Mouse (Mus musculus): ENCODE measurements around the gene Trem3. TPM values are rescaled to one million over a fixed set of nuclear protein-coding genes. Genes with fewer than 3 reads are reported as not detected.

Gene Trem3
- polyA plus RNA-seq, 1 experiment from 2014 or later = not detected

DNA sequence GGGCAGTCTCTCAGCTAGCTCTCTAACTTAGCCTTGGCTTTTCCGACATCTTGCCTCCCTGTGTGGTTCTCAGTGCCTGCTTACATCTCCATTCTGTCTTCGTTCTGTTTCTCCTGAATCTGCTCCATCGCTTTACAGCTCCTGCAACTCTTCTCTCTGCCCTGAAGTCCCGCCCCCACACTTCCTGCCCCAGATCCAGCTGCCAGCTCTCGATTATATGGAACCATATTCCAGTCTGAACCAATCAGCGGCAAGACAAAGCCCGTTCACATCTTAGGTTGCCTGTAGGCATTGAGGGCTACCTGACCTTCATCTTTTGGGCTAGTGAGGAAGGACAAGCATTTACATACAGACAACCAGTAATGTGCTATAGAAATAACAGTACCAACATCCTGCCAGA, 3.1 kb downstream of the Trem3 start:
- whole genome bisulfite sequencing = 90% methylated on average over 7 of the region's 7 CpGs
- no peak for DNase-seq (ENCODE audit: low spot score)
- Histone ChIP-seq H3K9me3 (no peaks in the 10 kb centered on the region), H3K4me1 (no peaks in the 10 kb centered on the region), H3K27me3 (replicated peaks; ENCODE audit: low read depth, poor library complexity, severe bottlenecking) (no peaks in the 10 kb centered on the region), H3K27ac (replicated peaks) (no peak overlapping the region), H3K36me3 (replicated peaks) (no peaks in the 10 kb centered on the region), H3K4me3 (no peak overlapping the region)

- Histone ChIP-seq H3K9me3 (peaks cover 12% of the 10 kb centered on the region; the same call in 1 of the 2 replicates), H3K4me3 (no peak overlapping the region), H3K27me3 (replicated peaks; ENCODE audit: low read depth, poor library complexity, severe bottlenecking) (no peaks in the 10 kb centered on the region), H3K4me1 (no peaks in the 10 kb centered on the region), H3K27ac (replicated peaks) (no peak overlapping the region), H3K36me3 (replicated peaks) (no peaks in the 10 kb centered on the region)
- no peak for DNase-seq (ENCODE audit: low spot score)
Observed at GRCm38 (mm10) chr17:48256575-48256974, 9.0 kb downstream of the Trem3 start.

DNA sequence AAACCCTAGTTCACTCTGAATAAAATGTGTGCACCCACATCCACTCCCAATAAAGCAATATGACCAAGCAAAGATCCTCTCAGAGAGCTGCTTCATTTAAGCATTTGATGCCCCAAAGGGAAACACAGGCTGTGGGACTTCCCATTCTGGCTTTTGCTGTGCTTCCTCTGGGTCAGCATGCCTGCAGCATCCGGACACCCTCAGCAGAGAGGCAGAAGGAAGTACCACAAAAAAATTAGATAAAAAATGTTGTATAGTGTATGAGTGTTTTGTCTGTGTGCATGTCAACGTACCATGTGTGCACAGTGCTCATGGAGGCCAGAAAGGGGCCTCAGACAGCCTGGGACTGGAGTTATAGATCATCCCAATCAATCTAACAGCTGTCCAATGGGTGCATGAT, 14.3 kb downstream of the Trem3 start:
- no peak for DNase-seq (ENCODE audit: low spot score)
- Histone ChIP-seq H3K27ac (replicated peaks) (no peak overlapping the region), H3K4me1 (no peaks in the 10 kb centered on the region), H3K4me3 (no peak overlapping the region), H3K27me3 (replicated peaks; ENCODE audit: low read depth, poor library complexity, severe bottlenecking) (no peaks in the 10 kb centered on the region), H3K9me3 (peaks cover 12% of the 10 kb centered on the region; the same call in 1 of the 2 replicates), H3K36me3 (replicated peaks) (no peaks in the 10 kb centered on the region)
- 79% methylated on average over 2 of the region's 2 CpGs for whole genome bisulfite sequencing

DNA sequence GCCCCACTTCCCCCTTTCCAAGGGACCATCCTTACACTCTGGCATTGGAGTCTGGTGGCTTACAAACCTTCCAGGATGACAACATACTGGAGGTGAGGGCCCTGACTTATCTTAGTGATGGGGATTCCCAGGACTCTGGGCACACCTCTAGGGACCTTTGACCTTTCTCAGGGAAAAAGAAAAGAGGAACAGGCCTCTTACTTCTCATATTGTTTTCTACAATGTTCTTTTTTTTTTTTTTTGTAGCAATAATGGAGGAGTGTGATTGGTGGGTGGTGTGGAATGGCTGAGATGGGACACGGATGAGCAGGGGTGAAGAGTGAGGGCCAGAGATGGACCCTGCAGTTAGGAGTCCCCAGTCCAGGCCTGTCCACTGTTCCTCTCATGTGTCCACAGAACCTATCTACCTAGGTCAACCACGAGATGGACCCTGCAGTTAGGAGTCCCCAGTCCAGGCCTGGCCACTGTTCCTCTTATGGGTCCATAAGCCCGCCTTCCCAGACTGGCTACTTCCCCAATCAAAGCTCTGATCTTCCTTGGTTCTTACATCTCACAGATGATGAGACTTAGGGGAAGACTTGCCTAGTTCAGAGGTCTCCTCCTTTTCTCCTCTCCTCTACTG, 16.3 kb downstream of the Trem3 start, which contains the start of gene Treml4:
Gene Treml4, plus strand, starts transcription at position 555 of the 622 bp plus-strand sequence.
- Histone ChIP-seq H3K4me3 (no peak within 1 kb of the TSS), H3K27ac (replicated peaks) (no peak within 1 kb of the TSS), H3K27me3 (replicated peaks; ENCODE audit: low read depth, poor library complexity, severe bottlenecking) (no peaks in the 10 kb centered on the region), H3K9me3 (peaks cover 10% of the 10 kb centered on the region; the same call in 1 of the 2 replicates), H3K36me3 (replicated peaks) (no peaks in the 10 kb centered on the region), H3K4me1 (no peaks in the 10 kb centered on the region)
- no peak for DNase-seq (ENCODE audit: low spot score)
- 92% methylated on average over 3 of the region's 3 CpGs for WGBS

DNA sequence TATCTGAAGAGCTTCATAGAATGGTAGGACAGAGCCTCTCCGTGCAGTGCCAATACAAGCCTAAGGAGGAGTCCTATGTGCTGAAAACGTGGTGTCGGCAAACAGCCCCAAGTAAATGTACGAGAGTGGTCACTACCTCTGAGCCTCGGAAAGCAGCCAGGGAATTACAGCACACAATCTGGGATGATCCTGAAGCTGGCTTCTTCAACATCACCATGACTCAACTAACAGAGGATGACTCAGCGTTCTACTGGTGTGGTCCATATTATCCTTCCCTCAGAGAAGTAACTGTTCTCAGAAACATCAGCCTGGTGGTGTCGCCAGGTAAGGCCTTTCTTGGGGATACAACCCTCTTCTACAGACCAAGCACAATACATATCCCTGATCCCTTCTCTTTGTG, 17.1 kb downstream of the Trem3 start:
- WGBS = 92% methylated on average over 7 of the region's 7 CpGs
- Histone ChIP-seq H3K4me3 (no peak overlapping the region), H3K4me1 (no peaks in the 10 kb centered on the region), H3K36me3 (replicated peaks) (no peaks in the 10 kb centered on the region), H3K27ac (replicated peaks) (no peak overlapping the region), H3K9me3 (peaks cover 2% of the 10 kb centered on the region; the same call in 1 of the 2 replicates), H3K27me3 (replicated peaks; ENCODE audit: low read depth, poor library complexity, severe bottlenecking) (no peaks in the 10 kb centered on the region)
- no peak for DNase-seq (ENCODE audit: low spot score)

- no peak for DNase-seq (ENCODE audit: low spot score)
- 52% methylated on average over 2 of the region's 2 CpGs for WGBS
- H3K27me3 ChIP-seq (replicated peaks; ENCODE audit: low read depth, poor library complexity, severe bottlenecking) = no peaks in the 10 kb centered on the region
- no peaks in the 10 kb centered on the region for H3K4me1 ChIP-seq
- H3K4me3 ChIP-seq = no peak overlapping the region
- H3K36me3 ChIP-seq (replicated peaks) = no peaks in the 10 kb centered on the region
- H3K9me3 ChIP-seq = no peaks in the 10 kb centered on the region
- no peak overlapping the region for H3K27ac ChIP-seq (replicated peaks)
Observed at GRCm38 (mm10) chr17:48266138-48266537, 18.6 kb downstream of the Trem3 start.

DNA sequence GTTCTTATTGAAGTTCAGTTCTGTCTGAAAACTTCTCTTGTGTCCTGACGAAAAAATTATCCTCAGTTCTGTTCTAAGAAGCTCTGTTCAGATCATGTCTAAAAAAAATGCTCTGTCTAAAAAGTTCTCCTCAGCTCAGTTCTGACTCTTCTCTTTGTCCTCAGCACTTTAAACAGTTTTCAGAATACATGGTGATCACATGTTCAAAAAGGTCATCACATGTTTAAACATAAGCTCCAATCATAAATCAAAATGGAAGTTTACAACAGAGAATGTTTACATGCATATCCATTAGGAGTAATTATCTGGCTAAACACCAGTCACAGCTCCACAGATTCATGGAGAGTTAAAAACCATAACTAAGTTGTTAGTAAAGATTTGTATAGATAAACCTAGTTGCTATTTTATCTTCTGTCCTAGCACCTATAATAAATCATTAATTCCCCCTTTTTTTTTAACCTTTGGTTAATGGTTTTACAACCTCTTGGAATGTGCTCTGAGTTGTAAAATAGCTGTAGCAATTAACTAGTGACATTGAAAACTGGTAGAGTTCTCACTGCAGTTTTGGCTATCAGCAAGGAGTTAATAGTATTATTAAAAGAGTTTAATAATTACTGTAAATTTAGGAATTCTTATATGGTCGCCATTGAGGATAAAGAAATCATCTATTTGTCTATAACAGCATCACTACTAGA, 19.2 kb downstream of the Trem3 start:
- no peaks in the 10 kb centered on the region for H3K9me3 ChIP-seq
- no peaks in the 10 kb centered on the region for H3K27me3 ChIP-seq (replicated peaks; ENCODE audit: low read depth, poor library complexity, severe bottlenecking)
- no peak for DNase-seq (ENCODE audit: low spot score)
- H3K36me3 ChIP-seq (replicated peaks) = no peaks in the 10 kb centered on the region
- H3K27ac ChIP-seq (replicated peaks) = no peak overlapping the region
- WGBS = 55% methylated on average over 2 of the region's 2 CpGs
- H3K4me3 ChIP-seq = no peak overlapping the region
- H3K4me1 ChIP-seq = no peaks in the 10 kb centered on the region

- Histone ChIP-seq H3K4me3 (no peak overlapping the region), H3K27ac (replicated peaks) (no peak overlapping the region), H3K9me3 (no peaks in the 10 kb centered on the region), H3K36me3 (replicated peaks) (no peaks in the 10 kb centered on the region), H3K4me1 (no peaks in the 10 kb centered on the region), H3K27me3 (replicated peaks; ENCODE audit: low read depth, poor library complexity, severe bottlenecking) (no peaks in the 10 kb centered on the region)
- WGBS = 90% methylated on average over 1 of the region's 1 CpGs
- DNase-seq (ENCODE audit: low spot score) = no peak
Observed at GRCm38 (mm10) chr17:48267591-48267990, 20.0 kb downstream of the Trem3 start.

- H3K9me3 ChIP-seq = no peaks in the 10 kb centered on the region
- no peak for DNase-seq (ENCODE audit: low spot score)
Observed at GRCm38 (mm10) chr17:48268276-48268675, 20.7 kb downstream of the Trem3 start.

GRCm38 (mm10) chr17:48269833-48270232, 22.3 kb downstream of the Trem3 start:
- Histone ChIP-seq H3K4me3 (no peak overlapping the region), H3K36me3 (replicated peaks) (no peaks in the 10 kb centered on the region), H3K27ac (replicated peaks) (no peak overlapping the region), H3K27me3 (replicated peaks; ENCODE audit: low read depth, poor library complexity, severe bottlenecking) (no peaks in the 10 kb centered on the region), H3K9me3 (no peaks in the 10 kb centered on the region), H3K4me1 (no peaks in the 10 kb centered on the region)
- no peak for DNase-seq (ENCODE audit: low spot score)
- WGBS = 74% methylated on average over 4 of the region's 4 CpGs

More at GRCm38 (mm10) chr17:48268276-48268675, 20.7 kb downstream of the Trem3 start:
- Histone ChIP-seq H3K36me3 (replicated peaks) (no peaks in the 10 kb centered on the region), H3K27ac (replicated peaks) (no peak overlapping the region), H3K4me3 (no peak overlapping the region), H3K4me1 (no peaks in the 10 kb centered on the region), H3K27me3 (replicated peaks; ENCODE audit: low read depth, poor library complexity, severe bottlenecking) (no peaks in the 10 kb centered on the region)

GRCm38 (mm10) chr17:48272158-48272557, 24.6 kb downstream of the Trem3 start:
- Histone ChIP-seq H3K9me3 (no peaks in the 10 kb centered on the region), H3K4me3 (no peak overlapping the region), H3K36me3 (replicated peaks) (no peaks in the 10 kb centered on the region), H3K4me1 (peaks cover 4% of the 10 kb centered on the region; the same call in 1 of the 2 replicates), H3K27ac (replicated peaks) (peak overlapping the region; percentile 40; the same call in 1 of the 2 replicates), H3K27me3 (replicated peaks; ENCODE audit: low read depth, poor library complexity, severe bottlenecking) (no peaks in the 10 kb centered on the region)
- 85% methylated on average over 5 of the region's 5 CpGs for WGBS
- no peak for DNase-seq (ENCODE audit: low spot score)

- Histone ChIP-seq H3K27me3 (replicated peaks; ENCODE audit: low read depth, poor library complexity, severe bottlenecking) (no peaks in the 10 kb centered on the region), H3K36me3 (replicated peaks) (no peaks in the 10 kb centered on the region), H3K9me3 (no peaks in the 10 kb centered on the region), H3K27ac (replicated peaks) (peak overlapping the region; percentile 40; the same call in 1 of the 2 replicates), H3K4me1 (peaks cover 4% of the 10 kb centered on the region; the same call in 1 of the 2 replicates), H3K4me3 (no peak overlapping the region)
- DNase-seq (ENCODE audit: low spot score) = no peak
- WGBS = 90% methylated on average over 4 of the region's 4 CpGs
Observed at GRCm38 (mm10) chr17:48272598-48272997, 25.0 kb downstream of the Trem3 start.

GRCm38 (mm10) chr17:48274098-48274497, 26.5 kb downstream of the Trem3 start:
- Histone ChIP-seq H3K4me3 (no peak overlapping the region), H3K27ac (replicated peaks) (no peak overlapping the region), H3K4me1 (peaks cover 4% of the 10 kb centered on the region; the same call in 1 of the 2 replicates), H3K27me3 (replicated peaks; ENCODE audit: low read depth, poor library complexity, severe bottlenecking) (no peaks in the 10 kb centered on the region), H3K36me3 (replicated peaks) (no peaks in the 10 kb centered on the region), H3K9me3 (no peaks in the 10 kb centered on the region)
- WGBS = 90% methylated on average over 4 of the region's 4 CpGs
- DNase-seq (ENCODE audit: low spot score) = no peak

Data from embryonic facial prominence, embryonic 10.5 days (tissue).